Mouse (Mus musculus) neural tube, embryonic 11.5 days (tissue): ENCODE results near the gene Tle3. TPM values are rescaled to one million over a fixed set of nuclear protein-coding genes. Genes with fewer than 3 reads are reported as not detected.

Source experiments
- ATAC-seq: fragments of 200-750 bp; cut with Nextera tagmentation; 2 replicates; pipeline ENCODE4 v1.8.0; 2017; ENCODE audit warnings: moderate number of reproducible peaks, mild to moderate bottlenecking, moderate TSS enrichment, moderate library complexity; ENCODE audit not compliant: insufficient read depth, low FRiP score, low TSS enrichment
- DNase-seq: peaks from one replicate; pipeline ENCODE4 v3.0.0-alpha.2; 2015; ENCODE audit warnings: low spot score
- H3K27ac ChIP-seq: fragments of 300-500 bp; sonication (generic); 2 replicates; pipeline ENCODE4 v1.5.1; 2014; ENCODE audit warnings: low read depth, mild to moderate bottlenecking, low read length
- H3K27me3 ChIP-seq: fragments of 300-500 bp; sonication (generic); 2 replicates; pipeline ENCODE4 v1.6.1; 2014; ENCODE audit warnings: mild to moderate bottlenecking, low read length, mixed read lengths; ENCODE audit not compliant: control insufficient read depth, insufficient read depth
- H3K36me3 ChIP-seq: fragments of 300-500 bp; sonication (generic); 2 replicates; pipeline ENCODE4 v1.6.1; 2014; ENCODE audit warnings: mild to moderate bottlenecking, low read length, moderate library complexity, mixed read lengths; ENCODE audit not compliant: control insufficient read depth, insufficient read depth
- H3K4me1 ChIP-seq: fragments of 300-500 bp; sonication (generic); 2 replicates; pipeline ENCODE4 v1.6.1; 2014; ENCODE audit warnings: low read length, mixed read lengths; ENCODE audit not compliant: control insufficient read depth, insufficient read depth
- H3K4me2 ChIP-seq: fragments of 300-500 bp; sonication (generic); 2 replicates; pipeline ENCODE4 v1.6.1; 2014; ENCODE audit warnings: low read depth, mild to moderate bottlenecking, moderate library complexity
- H3K4me3 ChIP-seq: fragments of 300-500 bp; sonication (generic); 2 replicates; pipeline ENCODE4 v1.5.1; 2014; ENCODE audit warnings: low read depth, low read length
- H3K9ac ChIP-seq: fragments of 300-500 bp; sonication (generic); 2 replicates; pipeline ENCODE4 v1.6.1; 2014; ENCODE audit warnings: mild to moderate bottlenecking, low read length
- H3K9me3 ChIP-seq: fragments of 300-500 bp; sonication (generic); 2 replicates; pipeline ENCODE4 v1.6.1; 2016; ENCODE audit warnings: low read length; ENCODE audit not compliant: control insufficient read depth
- WGBS: fragments of 180-500 bp; shearing (Covaris S2); extraction: QIAGEN DNeasy Blood & Tissue Kit; methylation state at CpG from one replicate; pipeline ENCODE4 v1.1.7; 2014; 5-methylcytosine and 5-hydroxymethylcytosine counted together
- polyA plus RNA-seq: library from polyadenylated mRNA; unstranded; fragments of >200 nt; fragmentation: Nextera tagmentation; extraction: Ambion mirVana; gene quantifications from 2 replicates; pipeline ENCODE4 v1.2.1, GENCODE M21; 2014

Tle3 gene
- polyA plus RNA-seq, 1 experiment from 2014 or later: 42.4 TPM

GRCm38 (mm10) chr9:61402268-61402667 lies 30.1 kb downstream of the Tle3 start:
- Histone ChIP-seq H3K9ac (no peak overlapping the region), H3K9me3 (no peaks in the 10 kb centered on the region), H3K4me3 (no peak overlapping the region), H3K4me2 (no peak overlapping the region), H3K4me1 (peaks cover 40% of the 10 kb centered on the region), H3K27ac (no peak overlapping the region), H3K27me3 (no peaks in the 10 kb centered on the region), H3K36me3 (peaks cover 19% of the 10 kb centered on the region)
- ATAC-seq (no peak), DNase-seq (no peak)
- 95% methylated on average over 4 of the region's 4 CpGs for WGBS

GRCm38 (mm10) chr9:61402716-61403115 lies 30.6 kb downstream of the Tle3 start:
- DNase-seq (no peak), ATAC-seq (no peak)
- Histone ChIP-seq H3K27me3 (no peaks in the 10 kb centered on the region), H3K4me3 (no peak overlapping the region), H3K9me3 (no peaks in the 10 kb centered on the region), H3K4me1 (peaks cover 40% of the 10 kb centered on the region), H3K36me3 (peaks cover 21% of the 10 kb centered on the region), H3K4me2 (no peak overlapping the region), H3K27ac (no peak overlapping the region), H3K9ac (no peak overlapping the region)
- WGBS: 67% methylated on average over 5 of the region's 5 CpGs

- Histone ChIP-seq H3K4me2 (no peak overlapping the region), H3K27ac (0 out of 2 replicates have a peak overlapping the region, but pooled peaks have one; percentile 72), H3K36me3 (peaks cover 28% of the 10 kb centered on the region), H3K27me3 (no peaks in the 10 kb centered on the region), H3K4me3 (no peak overlapping the region), H3K4me1 (peaks cover 40% of the 10 kb centered on the region), H3K9ac (no peak overlapping the region), H3K9me3 (no peaks in the 10 kb centered on the region)
- DNase-seq (no peak), ATAC-seq (no peak)
- 69% methylated on average over 16 of the region's 16 CpGs for WGBS
Observed at GRCm38 (mm10) chr9:61403866-61404614, 31.9 kb downstream of the Tle3 start.

- H3K4me1 ChIP-seq: peaks cover 40% of the 10 kb centered on the region
- no peak overlapping the region for H3K4me3 ChIP-seq
- no peak for ATAC-seq
- H3K9me3 ChIP-seq: no peaks in the 10 kb centered on the region
- H3K9ac ChIP-seq: no peak overlapping the region
- no peaks in the 10 kb centered on the region for H3K27me3 ChIP-seq
- no peak for DNase-seq
- WGBS: 60% methylated on average over 3 of the region's 3 CpGs
- peak overlapping the region; percentile 72 for H3K27ac ChIP-seq
- no peak overlapping the region for H3K4me2 ChIP-seq
- H3K36me3 ChIP-seq: peaks cover 34% of the 10 kb centered on the region
Observed at GRCm38 (mm10) chr9:61404615-61404980, 32.4 kb downstream of the Tle3 start.

- WGBS: 34% methylated on average over 19 of the region's 19 CpGs
- Histone ChIP-seq H3K27me3 (no peaks in the 10 kb centered on the region), H3K4me3 (no peak overlapping the region), H3K36me3 (peaks cover 39% of the 10 kb centered on the region), H3K9ac (no peak overlapping the region), H3K4me1 (peaks cover 40% of the 10 kb centered on the region), H3K4me2 (no peak overlapping the region), H3K9me3 (no peaks in the 10 kb centered on the region), H3K27ac (peak overlapping the region; percentile 72)
- ATAC-seq (peak; percentile 81), DNase-seq (peak; percentile 88)
Observed at GRCm38 (mm10) chr9:61404998-61405621, 32.9 kb downstream of the Tle3 start.

- Histone ChIP-seq H3K27me3 (no peaks in the 10 kb centered on the region), H3K27ac (no peak overlapping the region), H3K36me3 (peaks cover 48% of the 10 kb centered on the region), H3K9ac (no peak overlapping the region), H3K4me3 (no peak overlapping the region), H3K4me2 (no peak overlapping the region), H3K9me3 (no peaks in the 10 kb centered on the region), H3K4me1 (peaks cover 36% of the 10 kb centered on the region)
- 83% methylated on average over 1 of the region's 1 CpGs for WGBS
- ATAC-seq (no peak), DNase-seq (no peak)
Observed at GRCm38 (mm10) chr9:61406343-61406742, 34.2 kb downstream of the Tle3 start.

- H3K9me3 ChIP-seq: no peaks in the 10 kb centered on the region
- peaks cover 18% of the 10 kb centered on the region for H3K4me1 ChIP-seq
- H3K36me3 ChIP-seq: peaks cover 60% of the 10 kb centered on the region
Observed at GRCm38 (mm10) chr9:61409046-61409445, 36.9 kb downstream of the Tle3 start.

GRCm38 (mm10) chr9:61413665-61414456 lies 41.7 kb downstream of the Tle3 start:
- Histone ChIP-seq H3K27ac (no peak overlapping the region), H3K9ac (no peak overlapping the region), H3K4me3 (no peak overlapping the region), H3K27me3 (no peaks in the 10 kb centered on the region), H3K36me3 (peaks cover 71% of the 10 kb centered on the region), H3K9me3 (no peaks in the 10 kb centered on the region), H3K4me2 (no peak overlapping the region), H3K4me1 (no peaks in the 10 kb centered on the region)
- ATAC-seq (no peak), DNase-seq (no peak)
- 89% methylated on average over 14 of the region's 14 CpGs for WGBS

More at GRCm38 (mm10) chr9:61409046-61409445, 36.9 kb downstream of the Tle3 start:
- Histone ChIP-seq H3K27me3 (no peaks in the 10 kb centered on the region), H3K4me2 (no peak overlapping the region), H3K27ac (no peak overlapping the region), H3K9ac (no peak overlapping the region), H3K4me3 (no peak overlapping the region)
- WGBS: 89% methylated on average over 8 of the region's 8 CpGs
- DNase-seq (no peak), ATAC-seq (no peak)
